Mouse (Mus musculus): Measurements from ENCODE around the gene Fam89a.

DNA sequence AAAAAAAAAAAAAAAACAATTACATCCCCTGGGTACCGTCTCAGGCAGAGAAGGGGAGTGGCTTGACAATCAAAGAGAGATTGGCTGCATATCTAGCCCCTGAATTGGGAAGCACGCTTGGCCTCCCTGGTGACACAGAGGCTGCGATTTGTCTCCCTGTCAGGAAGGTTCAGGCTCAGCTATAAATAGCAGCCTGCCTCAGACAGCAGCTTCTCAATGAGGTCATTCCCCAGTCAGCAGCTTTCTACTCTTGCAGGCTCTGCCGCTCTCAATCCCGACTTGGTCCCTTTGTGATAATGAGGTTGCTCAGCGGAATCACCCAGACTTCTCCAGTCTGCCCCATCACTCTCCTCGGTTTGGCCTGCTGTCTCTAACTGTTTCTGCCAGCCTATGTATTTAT, 28.6 kb upstream of the Fam89a start:
- TF ChIP-seq CTCF (IDR thresholded peaks at IDR 0.05; ENCODE audit: low read depth, low read length) (no peak), POLR2A (IDR thresholded peaks at IDR 0.05; ENCODE audit: extremely low read depth, insufficient read depth, low read length) (no peak)

Data from liver, adult 2 months (tissue).